Mouse (Mus musculus): Measurements from ENCODE around the gene Astl. TPM values are rescaled to one million over a fixed set of nuclear protein-coding genes. Genes with fewer than 3 reads are reported as not detected.

Gene Astl
- polyA plus RNA-seq, 1 experiment from 2014 or later, result not detected

- H3K9ac ChIP-seq, result no peak overlapping the region
- ATAC-seq (replicated peaks; ENCODE audit: low FRiP score), result no peak
- H3K27ac ChIP-seq, result peak overlapping the region; percentile 52
- H3K9me3 ChIP-seq (replicated peaks), result no peaks in the 10 kb centered on the region
- peaks cover 33% of the 10 kb centered on the region for H3K4me1 ChIP-seq
- H3K4me3 ChIP-seq (replicated peaks), result no peak overlapping the region
- no peaks in the 10 kb centered on the region for H3K36me3 ChIP-seq
- H3K4me2 ChIP-seq, result no peak overlapping the region
- 61% methylated on average over 12 of the region's 12 CpGs for WGBS
- H3K27me3 ChIP-seq, result no peaks in the 10 kb centered on the region
Measured at GRCm38 (mm10) chr2:127328090-127328851, 10.2 kb upstream of the Astl start.

- WGBS, result 80% methylated on average over 14 of the region's 14 CpGs
- Histone ChIP-seq H3K36me3 (no peaks in the 10 kb centered on the region), H3K9me3 (replicated peaks) (no peaks in the 10 kb centered on the region), H3K9ac (no peak overlapping the region), H3K4me3 (replicated peaks) (no peak overlapping the region), H3K4me2 (no peak overlapping the region), H3K27ac (no peak overlapping the region), H3K4me1 (peaks cover 58% of the 10 kb centered on the region), H3K27me3 (peaks cover 11% of the 10 kb centered on the region)
- no peak for ATAC-seq (replicated peaks; ENCODE audit: low FRiP score)
Measured at GRCm38 (mm10) chr2:127332807-127333570, 5.5 kb upstream of the Astl start.

- H3K9me3 ChIP-seq (replicated peaks), result no peaks in the 10 kb centered on the region
- peaks cover 11% of the 10 kb centered on the region for H3K27me3 ChIP-seq
- H3K36me3 ChIP-seq, result no peaks in the 10 kb centered on the region
- ATAC-seq (replicated peaks; ENCODE audit: low FRiP score), result no peak
- WGBS, result 69% methylated on average over 5 of the region's 5 CpGs
- H3K4me3 ChIP-seq (replicated peaks), result no peak overlapping the region
- peak overlapping the region; percentile 84; the same call in 1 of the 2 replicates for H3K27ac ChIP-seq
- peaks cover 51% of the 10 kb centered on the region for H3K4me1 ChIP-seq
- no peak overlapping the region for H3K4me2 ChIP-seq
- no peak overlapping the region for H3K9ac ChIP-seq
Measured at GRCm38 (mm10) chr2:127333945-127334603, 4.4 kb upstream of the Astl start.

GRCm38 (mm10) chr2:127335078-127335541 lies 3.3 kb upstream of the Astl start:
- H3K4me3 ChIP-seq (replicated peaks), result no peak overlapping the region
- ATAC-seq (replicated peaks; ENCODE audit: low FRiP score), result no peak
- peaks cover 11% of the 10 kb centered on the region for H3K27me3 ChIP-seq
- peaks cover 47% of the 10 kb centered on the region for H3K4me1 ChIP-seq
- no peaks in the 10 kb centered on the region for H3K36me3 ChIP-seq
- H3K9me3 ChIP-seq (replicated peaks), result no peaks in the 10 kb centered on the region
- no peak overlapping the region for H3K9ac ChIP-seq
- WGBS, result 34% methylated on average over 11 of the region's 11 CpGs
- peak overlapping the region; percentile 86 for H3K4me2 ChIP-seq
- H3K27ac ChIP-seq, result peak overlapping the region; percentile 84

GRCm38 (mm10) chr2:127335767-127336496 lies 2.5 kb upstream of the Astl start, which contains the start of gene Dusp2:
Gene Dusp2, plus strand, starts transcription at chr2:127336159.
- no peaks in the 10 kb centered on the region for H3K9me3 ChIP-seq (replicated peaks)
- H3K4me3 ChIP-seq (replicated peaks), result peak within 1 kb of the TSS; percentile 60
- peak within 1 kb of the TSS; percentile 52 for H3K9ac ChIP-seq
- ATAC-seq (replicated peaks; ENCODE audit: low FRiP score), result peak; percentile 91
- H3K27ac ChIP-seq, result peak within 1 kb of the TSS; percentile 84
- peaks cover 11% of the 10 kb centered on the region for H3K27me3 ChIP-seq
- peaks cover 47% of the 10 kb centered on the region for H3K4me1 ChIP-seq
- peak within 1 kb of the TSS; percentile 86 for H3K4me2 ChIP-seq
- under 1% methylated on average over 75 of the region's 76 CpGs for WGBS
- H3K36me3 ChIP-seq, result no peaks in the 10 kb centered on the region

GRCm38 (mm10) chr2:127336497-127336832 lies 2.0 kb upstream of the Astl start:
- 2% methylated on average over 32 of the region's 33 CpGs for WGBS
- Histone ChIP-seq H3K9ac (peak overlapping the region; percentile 52), H3K9me3 (replicated peaks) (no peaks in the 10 kb centered on the region), H3K27me3 (peaks cover 11% of the 10 kb centered on the region), H3K27ac (peak overlapping the region; percentile 84), H3K36me3 (no peaks in the 10 kb centered on the region), H3K4me2 (peak overlapping the region; percentile 86), H3K4me1 (peaks cover 47% of the 10 kb centered on the region), H3K4me3 (replicated peaks) (peak overlapping the region; percentile 60)
- ATAC-seq (replicated peaks; ENCODE audit: low FRiP score), result no peak

- H3K4me3 ChIP-seq (replicated peaks), result peak overlapping the region; percentile 60
- no peaks in the 10 kb centered on the region for H3K36me3 ChIP-seq
- WGBS, result 36% methylated on average over 5 of the region's 5 CpGs
- H3K9ac ChIP-seq, result peak overlapping the region; percentile 52
- peak overlapping the region; percentile 86 for H3K4me2 ChIP-seq
- H3K9me3 ChIP-seq (replicated peaks), result no peaks in the 10 kb centered on the region
- peaks cover 47% of the 10 kb centered on the region for H3K4me1 ChIP-seq
- no peak for ATAC-seq (replicated peaks; ENCODE audit: low FRiP score)
- H3K27ac ChIP-seq, result no peak overlapping the region
- peaks cover 11% of the 10 kb centered on the region for H3K27me3 ChIP-seq
Measured at GRCm38 (mm10) chr2:127336885-127337284, 1.6 kb upstream of the Astl start.

- Histone ChIP-seq H3K4me2 (peak overlapping the region; percentile 86), H3K4me3 (replicated peaks) (peak overlapping the region; percentile 60), H3K27me3 (peaks cover 11% of the 10 kb centered on the region), H3K27ac (no peak overlapping the region), H3K9ac (no peak overlapping the region), H3K9me3 (replicated peaks) (no peaks in the 10 kb centered on the region), H3K36me3 (no peaks in the 10 kb centered on the region), H3K4me1 (peaks cover 45% of the 10 kb centered on the region)
- ATAC-seq (replicated peaks; ENCODE audit: low FRiP score), result no peak
- 72% methylated on average over 11 of the region's 11 CpGs for WGBS
Measured at GRCm38 (mm10) chr2:127337531-127337930, 908 bp upstream of the Astl start.

- no peak for ATAC-seq (replicated peaks; ENCODE audit: low FRiP score)
- WGBS, result 40% methylated on average over 7 of the region's 7 CpGs
- Histone ChIP-seq H3K27me3 (peaks cover 11% of the 10 kb centered on the region), H3K27ac (no peak overlapping the region), H3K9ac (no peak overlapping the region), H3K36me3 (no peaks in the 10 kb centered on the region), H3K9me3 (replicated peaks) (no peaks in the 10 kb centered on the region), H3K4me3 (replicated peaks) (no peak overlapping the region; the same call in 1 of the 2 replicates), H3K4me2 (peak overlapping the region; percentile 86), H3K4me1 (peaks cover 45% of the 10 kb centered on the region)
Measured at GRCm38 (mm10) chr2:127338012-127338411, 427 bp upstream of the Astl start.

GRCm38 (mm10) chr2:127338833-127339232 lies 394 bp downstream of the Astl start:
- ATAC-seq (replicated peaks; ENCODE audit: low FRiP score), result no peak
- 69% methylated on average over 4 of the region's 4 CpGs for WGBS
- H3K9me3 ChIP-seq (replicated peaks), result no peaks in the 10 kb centered on the region
- H3K27ac ChIP-seq, result no peak overlapping the region
- no peaks in the 10 kb centered on the region for H3K36me3 ChIP-seq
- peaks cover 14% of the 10 kb centered on the region for H3K27me3 ChIP-seq
- H3K4me1 ChIP-seq, result peaks cover 42% of the 10 kb centered on the region
- no peak overlapping the region for H3K4me2 ChIP-seq
- no peak overlapping the region for H3K9ac ChIP-seq
- H3K4me3 ChIP-seq (replicated peaks), result no peak overlapping the region

- no peak overlapping the region for H3K27ac ChIP-seq
- peaks cover 38% of the 10 kb centered on the region for H3K4me1 ChIP-seq
- H3K36me3 ChIP-seq, result no peaks in the 10 kb centered on the region
- no peak overlapping the region for H3K9ac ChIP-seq
- 72% methylated on average over 6 of the region's 6 CpGs for WGBS
- ATAC-seq (replicated peaks; ENCODE audit: low FRiP score), result no peak
- H3K4me2 ChIP-seq, result no peak overlapping the region
- H3K9me3 ChIP-seq (replicated peaks), result no peaks in the 10 kb centered on the region
- peaks cover 14% of the 10 kb centered on the region for H3K27me3 ChIP-seq
- no peak overlapping the region for H3K4me3 ChIP-seq (replicated peaks)
Measured at GRCm38 (mm10) chr2:127339262-127339661, 823 bp downstream of the Astl start.
